Mouse (Mus musculus) frontal cortex, adult 2 months (tissue): ENCODE results near the gene Smagp. TPM values are rescaled to one million over a fixed set of nuclear protein-coding genes. Genes with fewer than 3 reads are reported as not detected.
A peak's percentile ranks its signal among the peaks of the same experiment; 100 is the strongest.
"Not testable (repeated sequence)": the region's sequence is repeated elsewhere in the genome, so short reads cannot be mapped to it uniquely, and the experiment has no call there.

Source experiments
- DNase-seq, 2 experiments: peaks; one replicate each; pipeline ENCODE4 v3.0.0; 2022; ENCODE audit warnings: low spot score in 1 of 2; ENCODE audit errors: extremely low spot score in 1 of 2
- polyA plus RNA-seq: library from polyadenylated mRNA; depleted of rRNA; stranded (reverse); fragments of >200 nt; gene quantifications from 2 replicates; pipeline ENCODE4 v1.2.3, GENCODE M21; 2012

The Smagp gene
- polyA plus RNA-seq, 1 experiment: 4.5 TPM

GRCm38 (mm10) chr15:100628797-100629196 lies 7.9 kb downstream of the Smagp start:
- DNase-seq: no peak

DNA sequence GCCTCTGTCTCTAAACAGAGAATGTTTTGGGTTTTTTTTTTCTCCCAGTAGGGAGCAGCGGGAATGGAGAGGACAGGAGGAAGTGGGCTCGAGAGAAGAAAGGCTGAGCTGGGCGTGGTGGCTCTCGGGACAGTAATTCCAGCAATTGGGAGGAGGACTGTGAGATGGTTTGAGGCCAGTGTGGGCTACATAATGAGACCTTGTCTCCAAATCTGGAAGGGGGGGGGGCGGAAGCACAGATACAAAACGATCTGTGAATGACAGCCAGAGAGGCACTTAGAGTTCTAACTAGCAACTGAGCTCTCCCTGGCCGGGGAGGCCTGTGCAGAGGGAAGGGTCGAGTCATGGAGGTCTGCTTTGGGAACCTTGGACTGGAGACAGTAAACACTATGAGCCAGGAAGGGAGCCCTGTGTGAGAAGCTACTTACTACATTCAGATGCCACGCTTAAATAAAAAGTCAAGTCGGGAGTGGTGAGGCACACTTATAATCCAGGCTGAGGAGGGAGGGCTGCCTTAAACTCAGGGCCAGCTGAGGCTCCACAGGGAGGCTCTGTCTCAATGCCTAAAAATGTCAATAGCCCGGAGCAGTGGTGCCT lies 8.9 kb downstream of the Smagp start:
- no peak for DNase-seq

GRCm38 (mm10) chr15:100627287-100627686 lies 9.5 kb downstream of the Smagp start:
- no peak for DNase-seq

DNA sequence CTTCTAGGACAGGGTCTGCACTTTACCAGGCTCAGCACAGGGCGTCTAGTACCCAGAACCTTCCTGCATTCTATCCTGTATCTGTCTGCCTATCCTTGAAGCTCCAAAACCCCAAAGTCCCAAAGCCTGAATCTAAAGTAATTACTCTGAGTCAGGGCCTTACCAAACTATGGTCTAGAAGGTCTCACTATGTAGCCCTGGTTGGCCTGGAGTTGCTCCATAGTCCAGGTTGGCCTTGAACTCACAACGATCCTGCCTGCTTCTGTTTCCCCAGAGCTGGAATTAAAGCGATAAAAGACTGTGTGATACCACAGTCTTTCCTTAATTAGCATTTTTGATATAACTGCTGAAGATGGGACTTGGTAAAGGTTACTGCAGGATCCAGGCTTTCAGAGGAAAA lies 12.3 kb downstream of the Smagp start:
- no peak for DNase-seq

GRCm38 (mm10) chr15:100623754-100624153 lies 13.0 kb downstream of the Smagp start:
- no peak for DNase-seq

GRCm38 (mm10) chr15:100622164-100622563 lies 14.6 kb downstream of the Smagp start:
- peak; percentile 54 to 65 for DNase-seq

DNA sequence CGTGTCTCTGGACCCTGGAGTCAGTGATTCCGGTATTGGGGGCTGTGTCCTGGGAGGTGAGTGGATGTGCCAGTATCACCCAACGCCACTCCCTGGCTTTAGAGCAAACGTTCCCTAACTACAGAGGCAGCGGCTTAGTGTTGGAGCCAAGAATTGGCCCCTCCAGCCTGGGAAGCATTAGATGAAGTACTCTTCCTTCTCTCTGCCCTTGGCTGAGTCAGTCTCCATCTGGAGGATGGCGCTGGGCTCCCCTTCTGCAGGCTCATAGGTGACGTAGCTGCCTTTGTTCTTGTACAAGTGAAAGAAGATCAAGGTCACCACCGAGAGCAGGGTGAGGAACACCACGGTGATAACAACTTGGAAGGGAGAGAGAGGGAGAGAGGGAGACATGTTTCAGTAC lies 15.1 kb downstream of the Smagp start:
- DNase-seq: not testable (repeated sequence)

DNA sequence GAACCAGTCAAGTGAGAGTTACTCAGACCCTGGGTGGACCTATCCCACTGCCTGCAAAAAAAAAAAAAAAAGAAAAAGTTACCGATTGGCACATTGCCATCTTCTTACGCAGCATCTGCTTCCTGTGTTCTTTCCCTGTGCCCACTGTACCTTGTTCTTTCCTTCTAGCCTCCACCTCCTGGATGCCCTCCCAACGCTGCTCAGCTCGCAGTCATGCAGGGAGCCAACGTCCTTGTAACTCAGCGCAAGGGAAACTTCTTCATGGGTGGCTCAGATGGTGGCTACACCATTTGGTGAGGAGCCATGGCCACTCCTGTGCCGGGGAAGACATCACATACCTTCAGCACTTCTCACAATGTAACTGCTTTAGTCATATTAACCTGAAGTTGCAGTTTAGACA lies 17.5 kb downstream of the Smagp start:
- no peak for DNase-seq

DNA sequence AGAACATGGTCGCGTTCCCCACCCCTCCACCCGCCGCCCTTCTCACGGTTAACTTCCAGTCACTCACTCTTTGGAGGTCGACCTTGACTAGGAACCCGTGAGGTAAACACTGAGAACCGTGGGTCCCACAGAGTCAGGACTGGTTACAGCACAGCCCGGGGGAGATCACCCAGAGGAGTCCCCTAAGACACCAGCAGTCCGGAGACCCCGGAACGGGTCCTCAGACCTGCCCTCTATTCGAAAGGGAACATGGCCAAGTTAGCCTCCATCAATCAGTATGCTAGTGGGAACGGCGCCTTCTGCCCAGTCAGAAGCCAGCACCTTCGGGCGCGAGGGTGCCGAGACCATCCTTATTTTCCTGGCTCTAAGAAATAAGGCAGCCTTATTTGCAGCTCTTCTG lies 20.5 kb downstream of the Smagp start:
- no peak for DNase-seq

DNA sequence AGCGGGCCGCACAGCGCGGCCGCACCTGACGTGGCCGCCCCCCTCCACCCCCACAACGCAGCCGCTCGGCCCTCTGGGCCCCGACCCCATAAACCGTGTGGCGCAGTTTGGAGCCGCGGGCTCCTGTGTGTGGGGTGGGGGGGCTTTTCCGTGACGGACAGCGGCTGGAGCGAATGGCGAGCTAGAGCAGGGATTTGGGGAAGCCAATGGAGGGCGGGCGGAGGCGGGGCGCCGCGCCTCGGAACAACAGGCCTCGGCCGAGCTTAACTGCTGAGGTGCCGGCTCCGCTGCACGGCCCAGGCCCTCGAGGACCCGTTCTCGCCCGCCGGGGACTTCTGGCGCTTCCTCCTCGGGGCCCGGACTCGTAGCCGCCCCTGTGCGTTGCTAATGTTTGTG lies 20.9 kb downstream of the Smagp start:
- DNase-seq: peak; percentile 55 to 87

DNA sequence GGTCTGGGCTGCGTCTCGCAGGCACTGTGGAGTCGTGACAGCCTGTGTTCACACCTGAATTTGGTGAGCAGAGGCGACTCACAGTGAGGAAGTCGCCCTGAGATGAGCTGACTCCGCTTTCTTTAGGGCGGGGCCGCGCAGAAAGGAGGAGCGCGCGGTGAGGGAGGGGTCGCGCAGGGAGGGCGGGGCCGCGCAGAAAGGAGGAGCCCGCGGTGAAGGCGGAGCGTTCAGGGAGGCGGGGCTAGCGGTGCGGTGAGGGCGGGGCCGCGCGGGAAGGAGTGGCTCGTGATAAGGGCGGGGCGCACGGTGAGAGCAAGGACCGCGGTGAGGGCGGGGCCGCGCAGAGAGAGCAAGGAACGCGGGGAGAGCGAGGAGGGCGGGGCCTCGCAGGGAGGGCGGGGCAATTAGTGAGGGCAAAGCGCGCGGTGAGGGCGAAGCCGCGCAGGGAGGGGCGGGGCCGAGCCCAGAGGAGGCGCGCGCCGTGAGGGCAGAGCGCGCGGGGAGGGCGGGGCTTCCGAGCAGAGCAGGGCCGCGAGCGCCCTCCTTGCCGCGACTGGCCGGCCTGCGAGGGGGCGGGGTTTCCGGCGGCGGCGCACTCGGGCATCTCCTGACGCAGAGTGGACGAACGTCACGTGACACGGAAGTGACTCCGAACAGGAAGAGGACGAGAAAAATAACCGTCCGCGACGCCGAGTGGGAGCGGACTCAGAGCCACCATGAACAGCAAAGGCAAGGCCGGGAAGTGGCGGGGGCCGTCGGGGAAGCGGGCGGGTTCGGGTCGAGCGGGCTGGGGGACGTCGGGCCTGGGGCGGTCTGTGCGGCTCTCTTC lies 21.5 kb downstream of the Smagp start, which contains the start of gene Dazap2:
Gene Dazap2 (plus strand): TSS at position 354 of the 829 bp plus-strand sequence.
- peak; percentile 95 to 98 for DNase-seq

DNA sequence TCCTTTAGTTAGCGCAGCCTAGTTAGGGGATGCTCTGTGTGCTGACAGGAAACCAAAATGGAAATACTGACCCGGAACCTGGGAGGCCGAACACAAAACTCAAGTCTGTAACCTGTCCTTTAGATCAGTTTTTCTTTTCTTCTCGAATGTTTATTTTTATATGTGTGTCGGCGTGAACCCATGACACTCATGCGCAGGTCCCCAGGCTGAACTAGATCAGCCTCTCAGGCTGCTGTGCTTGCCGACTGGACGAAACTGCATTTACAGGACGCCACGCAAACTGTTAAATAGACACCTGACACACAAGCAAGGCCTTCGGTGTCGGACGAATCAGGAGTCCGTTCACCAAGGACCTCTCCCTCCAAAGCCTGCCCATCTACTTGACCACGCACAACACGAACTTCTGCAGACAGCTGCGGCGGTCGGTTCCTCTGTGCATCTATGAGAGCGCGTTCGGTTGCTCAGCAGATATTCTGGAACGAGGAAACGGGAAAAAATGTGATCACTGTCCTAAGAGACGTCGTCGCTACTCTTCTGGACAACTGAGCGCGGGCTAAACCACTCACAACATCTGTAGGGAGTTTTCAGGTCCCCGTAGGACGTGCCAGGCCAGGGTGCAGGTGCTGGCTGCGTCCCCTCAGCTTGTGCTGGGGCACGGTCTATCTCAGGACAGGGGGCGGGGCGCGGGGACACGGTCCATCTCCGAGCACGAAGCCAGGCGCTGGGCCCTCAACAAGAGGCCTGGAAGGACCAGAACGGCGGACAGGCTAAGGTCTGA lies 22.3 kb downstream of the Smagp start:
- DNase-seq: peak in 1 of 2 experiments; percentile 35

- peak; percentile 36 to 83 for DNase-seq
Measured at GRCm38 (mm10) chr15:100613584-100613983, 23.2 kb downstream of the Smagp start.

DNA sequence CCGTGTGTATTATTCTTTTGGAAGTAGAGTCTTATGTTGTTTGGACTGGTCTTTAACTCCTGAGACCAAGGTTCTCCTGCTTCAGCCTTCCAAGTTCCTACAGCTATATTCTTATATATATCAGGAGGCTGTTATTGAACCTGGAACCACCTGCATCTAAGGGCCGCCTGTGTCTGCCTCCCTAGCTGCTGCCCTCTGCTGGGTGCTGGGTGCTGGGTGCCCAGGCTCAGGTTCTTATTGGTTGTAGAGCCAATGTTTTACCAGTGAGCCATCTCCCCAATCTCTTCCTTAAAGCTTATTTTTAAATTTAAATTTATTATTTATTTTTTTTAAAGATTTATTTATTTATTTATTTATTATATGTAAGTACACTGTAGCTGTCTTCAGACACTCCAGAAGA lies 24.3 kb downstream of the Smagp start:
- no peak for DNase-seq

DNA sequence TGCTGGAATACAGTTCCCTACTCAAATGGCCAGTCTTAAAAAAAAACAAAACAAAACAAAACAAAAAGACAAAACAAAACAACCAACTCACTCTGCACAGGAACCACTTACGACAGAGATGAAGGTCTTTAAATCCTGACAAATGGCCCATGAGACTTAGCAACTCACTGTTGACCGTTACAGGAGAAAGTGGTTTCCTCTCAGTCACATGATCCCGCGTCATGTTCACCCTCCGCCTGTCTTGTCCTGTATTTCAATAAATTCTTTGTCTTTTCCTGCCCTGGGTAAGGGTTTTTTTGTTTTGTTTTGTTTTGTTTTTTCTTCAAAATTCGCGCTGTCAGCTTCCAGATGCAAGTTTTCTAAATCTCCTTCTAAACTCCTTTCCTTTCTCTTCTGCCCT lies 24.8 kb downstream of the Smagp start:
- DNase-seq: no peak

- not testable (repeated sequence) for DNase-seq
Measured at GRCm38 (mm10) chr15:100606677-100607076, 30.1 kb downstream of the Smagp start.

DNA sequence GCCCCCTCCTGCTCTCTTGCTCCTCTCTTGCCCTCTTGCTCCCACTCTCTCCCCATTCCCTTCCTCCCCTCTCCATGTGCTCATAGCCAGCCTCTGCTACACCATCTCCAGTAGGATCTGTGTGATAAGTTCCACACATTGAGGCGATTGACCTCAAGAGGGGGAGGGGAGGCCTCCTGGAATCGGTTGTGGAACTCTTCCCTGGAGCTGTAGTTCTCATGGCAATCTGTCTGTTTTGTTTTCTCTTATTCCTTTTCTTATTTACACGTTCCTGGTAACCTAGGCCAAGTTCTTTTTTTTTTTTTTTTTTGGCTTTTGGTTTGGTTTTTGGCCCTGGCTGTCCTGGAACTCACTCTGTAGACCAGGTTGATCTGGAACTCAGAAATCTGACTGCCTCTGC lies 35.1 kb downstream of the Smagp start:
- no peak for DNase-seq

DNA sequence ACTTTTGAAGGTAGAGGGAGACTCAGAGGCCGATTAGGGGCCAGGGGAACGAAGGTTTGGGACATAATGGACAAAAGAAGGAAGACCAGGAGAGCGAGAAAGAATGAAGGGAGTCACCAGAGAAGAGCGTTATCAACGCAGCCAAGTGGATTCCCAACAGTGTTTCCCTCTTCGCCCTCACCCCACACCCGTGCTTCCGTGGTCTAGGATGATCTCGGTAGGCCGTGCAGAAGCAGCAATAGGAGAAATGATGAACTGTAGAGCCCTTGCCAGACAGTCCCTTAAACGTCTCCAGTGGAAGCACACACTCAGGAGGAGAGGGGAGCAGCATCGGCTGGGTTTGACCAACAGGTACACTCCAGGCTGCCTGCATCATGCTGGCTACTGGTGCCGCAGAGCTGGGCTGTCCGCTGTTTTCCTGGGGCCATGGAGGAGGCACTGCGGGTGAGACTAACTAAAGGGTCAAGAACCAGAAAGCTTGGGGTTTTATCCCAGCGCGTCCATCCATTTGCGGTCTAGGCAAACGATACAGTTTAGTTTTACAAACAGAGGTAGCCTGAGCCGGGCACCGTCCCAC lies 36.0 kb downstream of the Smagp start:
- DNase-seq: no peak

- peak; percentile 48 to 82 for DNase-seq
Measured at GRCm38 (mm10) chr15:100600047-100600695, 36.6 kb downstream of the Smagp start.

DNA sequence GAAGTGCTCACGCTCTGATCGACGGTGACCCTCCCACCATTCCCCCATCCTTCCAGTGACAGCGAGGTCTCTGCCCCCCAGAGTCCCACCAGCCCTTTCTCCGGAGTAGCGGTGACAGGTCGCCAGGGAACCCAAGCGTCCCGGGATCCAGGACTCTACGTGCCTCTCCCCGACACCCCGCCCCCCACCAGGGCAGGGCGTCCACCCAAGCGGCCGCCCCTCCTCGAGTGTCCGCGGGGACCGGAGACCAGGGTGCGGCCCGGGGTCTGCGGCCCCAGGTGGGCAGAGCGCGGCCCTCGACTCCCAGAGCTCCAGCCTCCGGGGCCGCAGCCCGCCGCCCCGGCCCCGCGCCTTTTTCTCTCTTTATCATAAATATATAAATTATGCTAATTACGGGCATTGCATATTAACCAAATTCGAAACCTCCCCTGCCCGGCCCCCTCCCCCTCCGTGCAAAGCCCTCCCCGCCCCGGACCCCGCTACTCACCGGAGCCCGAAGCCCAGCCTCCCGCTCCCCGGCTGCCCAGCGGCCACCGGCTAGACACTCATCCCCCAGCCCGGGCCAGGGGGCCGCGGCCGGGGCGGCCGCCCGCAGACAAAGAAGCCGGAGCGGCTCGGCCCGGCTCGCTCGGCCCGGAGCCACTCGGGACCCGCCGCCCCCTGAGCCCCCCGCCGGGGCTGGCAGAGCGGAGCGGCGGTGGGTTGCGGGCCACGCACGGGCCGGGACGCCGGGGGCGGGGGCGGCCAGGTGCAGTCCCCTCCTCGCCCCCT lies 37.3 kb downstream of the Smagp start, which contains the start of gene Pou6f1:
Gene Pou6f1 (minus strand): TSS at position 709 of the 771 bp plus-strand sequence.
- no peak for DNase-seq
